Mouse (Mus musculus) spleen, postnatal 10 days (tissue): ENCODE data around the gene P4hb.
"Not testable (repeated sequence)": the region's sequence is repeated elsewhere in the genome, so short reads cannot be mapped to it uniquely, and the experiment has no call there.

Experiments used
- DNase-seq, 2 experiments: peaks; one replicate each; pipeline ENCODE4 v3.0.0; 2021 to 2022; ENCODE audit warnings: low spot score in 2 of 2

P4hb gene

DNA sequence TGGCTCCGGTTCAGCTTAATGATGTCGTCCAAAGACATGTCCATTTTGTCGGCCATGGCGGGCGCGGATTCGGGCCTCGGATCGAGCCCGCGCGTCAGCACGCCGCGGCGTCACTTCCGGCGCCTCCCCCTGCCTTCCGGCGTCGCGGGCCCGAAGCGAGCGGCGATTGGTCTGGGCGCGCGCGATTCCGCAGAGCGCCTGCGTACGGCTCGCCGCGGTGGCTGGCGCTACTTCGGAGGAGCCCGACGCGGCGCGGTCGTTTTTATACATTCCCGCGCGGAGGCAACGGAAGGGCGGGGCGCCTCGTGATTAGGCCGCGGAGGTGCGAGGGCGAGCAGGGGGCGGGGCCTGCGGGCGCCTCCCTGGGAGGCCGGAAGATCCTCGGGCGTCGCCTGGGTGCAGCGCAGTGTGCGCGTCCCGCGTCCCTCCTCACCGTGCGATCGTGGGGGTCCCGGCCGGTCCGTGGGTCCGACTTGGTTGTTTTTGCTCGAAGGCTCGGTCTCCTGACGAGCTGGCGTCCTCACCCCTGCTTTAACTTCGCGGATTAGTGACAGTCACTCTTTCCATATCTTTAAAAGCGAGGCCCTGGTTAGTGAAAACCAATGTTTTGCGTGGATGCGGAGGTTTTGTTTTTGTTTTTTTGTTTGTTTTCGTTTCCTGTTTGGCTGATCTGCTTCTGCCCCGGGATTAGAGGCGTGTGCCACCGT lies 25.4 kb upstream of the P4hb start, which contains the start of the genes Alyref and Anapc11:
Alyref (minus strand) TSS at position 83 of the 707 bp plus-strand sequence.
Anapc11 (plus strand) TSS at position 139 of the 707 bp plus-strand sequence.
- DNase-seq, result peak; percentile 89 to 96

DNA sequence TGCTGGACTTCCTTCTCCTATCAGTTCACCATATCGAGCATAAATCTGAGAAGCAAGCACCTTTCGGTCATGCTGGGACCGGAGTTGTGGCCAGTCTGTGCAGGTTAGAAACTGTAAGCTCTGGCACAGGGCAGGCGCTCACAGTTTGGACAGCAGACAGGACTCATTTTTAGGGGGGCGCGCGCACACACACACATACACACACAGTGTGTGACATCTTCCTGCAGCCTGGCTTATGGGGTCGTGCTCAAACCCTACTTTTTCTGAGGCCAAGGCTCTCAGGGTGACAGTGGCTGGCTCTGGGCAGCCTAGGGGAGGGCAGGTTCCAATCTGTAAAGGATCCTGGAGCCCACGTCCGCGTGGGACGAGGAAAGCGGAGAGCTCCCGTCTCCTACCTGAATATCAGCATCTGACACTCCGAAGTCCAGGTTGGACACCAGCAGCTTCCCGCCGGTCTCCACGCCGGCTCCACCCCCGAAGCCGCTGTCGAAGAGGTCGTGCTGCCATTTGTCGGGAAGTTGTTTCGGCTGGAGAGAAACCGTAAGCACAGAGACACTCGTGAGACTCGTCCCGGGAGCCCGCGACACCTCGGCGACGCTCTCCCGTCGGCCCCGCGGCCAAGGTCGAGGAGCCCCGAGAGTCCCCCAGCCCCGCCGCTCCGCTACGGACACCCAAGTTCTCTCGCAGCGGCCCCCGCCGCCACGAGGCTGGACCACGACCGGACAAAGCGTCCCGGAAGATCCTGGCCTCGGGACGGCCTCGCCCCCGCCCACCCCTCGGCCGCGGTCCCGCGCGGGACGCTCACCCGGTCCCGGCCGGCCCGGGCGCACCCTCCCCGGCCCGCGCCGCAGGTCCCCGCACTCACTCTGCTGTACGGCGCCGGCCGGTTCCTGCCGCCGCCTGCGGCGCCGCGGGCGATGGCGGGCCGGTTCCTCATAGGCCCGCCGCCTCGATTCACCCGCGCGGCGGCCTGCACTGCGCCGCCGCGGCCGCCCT lies 24.5 kb upstream of the P4hb start:
- peak; percentile 42 to 54 for DNase-seq

- no peak for DNase-seq
Observed at GRCm38 (mm10) chr11:120588531-120588930, 15.5 kb upstream of the P4hb start.

DNA sequence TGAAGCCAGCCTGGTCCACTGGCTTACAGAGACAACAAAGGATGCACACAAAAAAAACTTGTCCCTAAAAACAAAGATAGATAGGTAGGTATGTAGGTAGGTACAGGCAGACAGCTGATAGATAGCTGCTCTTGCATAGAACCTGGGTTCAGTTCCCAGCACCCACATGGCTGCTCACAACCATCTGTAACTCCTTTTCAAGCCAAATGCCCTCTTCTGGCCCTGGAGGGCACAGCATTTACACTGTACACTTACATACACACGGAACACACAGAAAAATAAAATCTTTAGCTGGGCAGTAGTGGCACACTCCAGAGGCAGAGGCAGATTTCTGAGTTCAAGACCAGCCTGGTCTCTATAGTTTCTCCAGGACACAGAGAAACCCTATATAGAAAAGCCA lies 10.9 kb upstream of the P4hb start:
- no peak for DNase-seq

GRCm38 (mm10) chr11:120582982-120583293 lies 9.9 kb upstream of the P4hb start:
- DNase-seq, result not testable (repeated sequence)

GRCm38 (mm10) chr11:120582268-120582981 lies 9.4 kb upstream of the P4hb start:
- peak; percentile 44 to 72 for DNase-seq

DNA sequence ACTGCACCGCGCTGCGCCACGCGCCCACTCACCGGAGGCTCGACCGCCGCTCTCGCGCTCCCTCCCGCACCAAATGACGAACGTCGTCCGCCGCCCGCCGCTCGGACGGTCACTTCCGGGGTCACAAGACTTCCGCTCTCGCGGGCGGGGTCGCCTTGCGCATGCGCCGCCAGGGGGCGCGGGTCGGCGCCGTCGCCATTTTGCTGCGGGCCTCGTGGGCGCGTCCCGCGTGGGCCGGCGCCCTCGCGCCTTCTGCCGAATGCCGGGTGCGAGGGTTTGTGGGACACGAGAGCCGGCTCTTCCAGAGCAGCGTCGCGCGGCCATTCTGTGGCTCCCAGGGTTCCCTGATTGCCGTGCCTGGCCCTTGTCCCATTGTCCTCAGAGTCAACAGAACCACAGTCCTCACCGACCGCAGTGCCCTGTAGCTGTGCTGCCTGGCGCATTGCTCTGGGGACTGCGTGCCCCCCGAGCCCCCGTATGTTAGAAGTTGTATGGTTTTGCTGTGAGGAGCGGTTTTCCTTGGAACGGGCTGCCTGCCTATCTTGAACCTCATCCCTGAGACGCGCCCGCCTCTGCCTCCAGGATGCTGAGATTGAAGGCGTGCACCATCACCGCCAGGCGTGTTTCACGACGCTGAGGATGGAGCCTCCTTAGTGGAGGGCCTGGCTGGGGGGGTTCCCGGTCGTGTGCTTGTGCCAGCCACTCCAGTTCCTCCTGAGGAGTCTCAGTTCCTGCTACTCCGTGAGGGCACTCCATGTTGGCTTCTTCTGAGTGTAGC lies 8.6 kb upstream of the P4hb start, which contains the start of gene Arhgdia:
Arhgdia (minus strand) TSS at position 135 of the 778 bp plus-strand sequence.
- DNase-seq, result peak; percentile 87 to 89

DNA sequence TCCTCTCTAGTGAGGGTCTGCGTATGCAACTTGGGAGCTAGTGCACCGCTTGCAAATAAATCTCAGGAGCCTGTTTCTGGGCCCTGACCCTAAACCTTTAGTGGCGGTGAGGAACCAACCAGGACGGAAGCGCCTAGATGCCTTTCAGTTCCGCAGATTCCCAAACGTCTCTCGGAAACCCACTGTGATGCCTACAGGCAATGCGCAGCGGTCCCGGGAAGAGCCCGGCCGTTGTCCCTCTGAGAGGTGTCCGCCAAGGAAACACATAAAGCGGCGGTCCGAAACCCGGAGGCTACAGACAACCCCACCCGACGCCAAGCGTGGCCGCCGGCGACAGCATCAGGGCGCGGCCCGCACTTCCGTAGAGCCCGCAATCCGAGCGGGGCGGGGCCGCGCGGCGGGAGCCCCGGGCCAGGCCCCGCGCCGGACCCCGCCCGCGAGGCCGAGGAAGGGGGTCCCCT lies 7.8 kb upstream of the P4hb start:
- DNase-seq, result peak; percentile 69

- DNase-seq, result peak; percentile 47 to 66
Observed at GRCm38 (mm10) chr11:120580190-120580589, 7.1 kb upstream of the P4hb start.

GRCm38 (mm10) chr11:120579316-120580107 lies 6.5 kb upstream of the P4hb start:
- DNase-seq, result peak; percentile 83 to 87

GRCm38 (mm10) chr11:120578694-120579243 lies 5.7 kb upstream of the P4hb start:
- DNase-seq, result peak in 1 of 2 experiments; percentile 32

- DNase-seq, result peak in 1 of 2 experiments; percentile 21
Observed at GRCm38 (mm10) chr11:120578024-120578693, 5.1 kb upstream of the P4hb start.

- DNase-seq, result peak in 1 of 2 experiments; percentile 25
Observed at GRCm38 (mm10) chr11:120577211-120578023, 4.4 kb upstream of the P4hb start.

GRCm38 (mm10) chr11:120576365-120576981 lies 3.4 kb upstream of the P4hb start:
- DNase-seq, result no peak

GRCm38 (mm10) chr11:120575940-120576339 lies 2.9 kb upstream of the P4hb start:
- no peak for DNase-seq

GRCm38 (mm10) chr11:120575046-120575445 lies 2.0 kb upstream of the P4hb start:
- no peak for DNase-seq

DNA sequence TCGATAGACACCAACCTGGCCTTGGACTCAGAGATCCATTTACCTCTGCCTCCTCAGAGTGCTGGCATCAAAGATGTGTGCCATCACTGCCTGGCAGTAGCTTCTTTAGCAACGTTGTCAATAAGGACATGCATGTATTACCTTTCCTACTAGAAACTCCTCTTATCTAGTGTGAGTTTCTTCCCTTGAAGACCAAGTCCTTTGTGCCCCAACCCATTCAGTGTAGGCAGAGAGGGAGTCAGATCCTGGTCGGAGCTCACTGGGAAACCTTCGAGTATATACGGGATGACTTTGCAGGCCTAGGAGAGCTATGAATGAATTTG lies 1.2 kb upstream of the P4hb start:
- DNase-seq, result no peak
